ENCODE assay signal across 8 mouse cellular contexts in genomic region chr5:72647958-72648595, GRCm38 (mm10). TPM values are rescaled to one million over a fixed set of nuclear protein-coding genes. Genes with fewer than 3 reads are reported as not detected.
DNase-seq lines count a peak whose midpoint lies in the region; ATAC-seq and TF ChIP-seq lines count a peak whose summit lies in the region.

No protein-coding gene starts in this region.

- no peak for TF ChIP-seq POLR2A in liver, adult 2 months (IDR thresholded peaks at IDR 0.05; ENCODE audit: extremely low read depth, insufficient read depth, low read length)

- no peak overlapping the region; the same call in 1 of the 2 replicates for H3K27ac ChIP-seq in liver, adult 2 months (replicated peaks; ENCODE audit: insufficient read depth, low read depth, low read length)
- no peak overlapping the region for H3K27ac ChIP-seq in embryonic facial prominence, embryonic 13.5 days
- peak overlapping the region; percentile 91 for H3K27ac ChIP-seq in intestine, postnatal 0 days (ENCODE audit: low read depth, low read length)
- H3K27ac ChIP-seq in midbrain, embryonic 14.5 days (replicated peaks; ENCODE audit: low read depth, low read length), result no peak overlapping the region

- ATAC-seq in embryonic facial prominence, embryonic 13.5 days (ENCODE audit: insufficient number of reproducible peaks, insufficient read depth, low FRiP score, low TSS enrichment, low read depth), result no peak
- peak; percentile 37 for ATAC-seq in intestine, postnatal 0 days
- ATAC-seq in midbrain, embryonic 14.5 days (ENCODE audit: low FRiP score, low TSS enrichment), result 0 out of 2 replicates have a peak, but pooled peaks have one; percentile 43

- no peaks in the 10 kb centered on the region for H3K79me2 ChIP-seq in liver, adult 2 months (ENCODE audit: control insufficient read depth, insufficient read depth, low read length)

- peak overlapping the region; percentile 88 for H3K4me2 ChIP-seq in embryonic facial prominence, embryonic 13.5 days
- H3K4me2 ChIP-seq in intestine, postnatal 0 days (replicated peaks; ENCODE audit: low read depth), result peak overlapping the region; percentile 79
- peak overlapping the region; percentile 78 for H3K4me2 ChIP-seq in midbrain, embryonic 14.5 days (ENCODE audit: low read length)

- intact Hi-C loops in left cerebral cortex, postnatal 10 days (cut with DNase I), result no loop called here

- TF ChIP-seq CTCF in liver, adult 2 months (IDR thresholded peaks at IDR 0.05; ENCODE audit: low read depth, low read length), result no peak
- no peak for TF ChIP-seq CTCF in intestine, postnatal 0 days (IDR thresholded peaks at IDR 0.05; ENCODE audit: low read depth)

- peak overlapping the region; percentile 69 for H3K4me3 ChIP-seq in liver, adult 2 months (ENCODE audit: insufficient read depth, low read depth, low read length)
- H3K4me3 ChIP-seq in embryonic facial prominence, embryonic 13.5 days, result peak overlapping the region; percentile 52
- peak overlapping the region; percentile 60 for H3K4me3 ChIP-seq in intestine, postnatal 0 days (ENCODE audit: low read depth, low read length)
- H3K4me3 ChIP-seq in midbrain, embryonic 14.5 days (replicated peaks; ENCODE audit: low read depth, low read length), result peak overlapping the region; percentile 48

- peak overlapping the region; percentile 70 for H3K9ac ChIP-seq in liver, adult 2 months (ENCODE audit: low read depth, low read length)
- peak overlapping the region; percentile 59 for H3K9ac ChIP-seq in embryonic facial prominence, embryonic 13.5 days
- peak overlapping the region; percentile 60 for H3K9ac ChIP-seq in intestine, postnatal 0 days (ENCODE audit: low read depth, low read length)
- H3K9ac ChIP-seq in midbrain, embryonic 14.5 days (replicated peaks; ENCODE audit: low read length), result peak overlapping the region; percentile 37

- H3K4me1 ChIP-seq in liver, adult 2 months (ENCODE audit: control insufficient read depth, insufficient read depth, low read length), result peaks cover 12% of the 10 kb centered on the region
- peaks cover 7% of the 10 kb centered on the region for H3K4me1 ChIP-seq in embryonic facial prominence, embryonic 13.5 days
- no peaks in the 10 kb centered on the region; the same call in 1 of the 2 replicates for H3K4me1 ChIP-seq in intestine, postnatal 0 days (replicated peaks; ENCODE audit: control insufficient read depth, insufficient read depth, low read length)
- no peaks in the 10 kb centered on the region; the same call in 1 of the 2 replicates for H3K4me1 ChIP-seq in midbrain, embryonic 14.5 days (ENCODE audit: control insufficient read depth, insufficient read depth, low read length)

- WGBS in liver, adult 2 months, result 3% methylated on average over 18 of the region's 18 CpGs
- WGBS in embryonic facial prominence, embryonic 13.5 days, result 3% methylated on average over 18 of the region's 18 CpGs
- 4% methylated on average over 18 of the region's 18 CpGs for WGBS in intestine, postnatal 0 days
- 8% methylated on average over 18 of the region's 18 CpGs for WGBS in midbrain, embryonic 14.5 days

- DNase-seq in liver, adult 2 months (ENCODE audit: extremely low read depth, low read depth, low spot score), result peak; percentile 43
- no peak for DNase-seq in liver
- DNase-seq in midbrain, embryonic 14.5 days, result no peak
- DNase-seq in cerebellum, postnatal 25 days, result no peak
- no peak for DNase-seq in left cerebral cortex, postnatal 10 days (ENCODE audit: extremely low spot score in 1 of 2, low spot score in 2 of 2)
- DNase-seq in layer of hippocampus, adult 8-10 months (ENCODE audit: low spot score in 2 of 2), result no peak

- peaks cover 3% of the 10 kb centered on the region; the same call in 1 of the 2 replicates for H3K9me3 ChIP-seq in embryonic facial prominence, embryonic 13.5 days
- H3K9me3 ChIP-seq in intestine, postnatal 0 days (ENCODE audit: control insufficient read depth), result no peaks in the 10 kb centered on the region
- no peaks in the 10 kb centered on the region for H3K9me3 ChIP-seq in midbrain, embryonic 14.5 days (ENCODE audit: control insufficient read depth, low read length)

- no peaks in the 10 kb centered on the region for H3K36me3 ChIP-seq in liver, adult 2 months (ENCODE audit: control insufficient read depth, insufficient read depth, low read length)
- no peaks in the 10 kb centered on the region for H3K36me3 ChIP-seq in embryonic facial prominence, embryonic 13.5 days
- H3K36me3 ChIP-seq in intestine, postnatal 0 days (ENCODE audit: control insufficient read depth, insufficient read depth), result no peaks in the 10 kb centered on the region
- H3K36me3 ChIP-seq in midbrain, embryonic 14.5 days (ENCODE audit: control insufficient read depth, insufficient read depth, low read length), result no peaks in the 10 kb centered on the region

- H3K27me3 ChIP-seq in liver, adult 2 months (ENCODE audit: control insufficient read depth, insufficient read depth, low read length), result no peaks in the 10 kb centered on the region
- peaks cover 38% of the 10 kb centered on the region for H3K27me3 ChIP-seq in embryonic facial prominence, embryonic 13.5 days
- H3K27me3 ChIP-seq in intestine, postnatal 0 days (replicated peaks; ENCODE audit: control insufficient read depth, insufficient read depth, low read length), result no peaks in the 10 kb centered on the region
- H3K27me3 ChIP-seq in midbrain, embryonic 14.5 days (ENCODE audit: control insufficient read depth, insufficient read depth, low read length), result peaks cover 9% of the 10 kb centered on the region; the same call in 1 of the 2 replicates

RNA-seq across cellular contexts. Expression of gene Nipal1, which starts 0.5 kb away (rescaled TPM):
- 22.1 and 36.8 TPM in 2 replicates for total RNA-seq in liver, adult 2 months (2014; rRNA removed)
- 3.0 and 5.2 TPM in 2 replicates for polyA plus RNA-seq in liver, adult 2 months (2012; rRNA removed)
- 1.9 and 3.5 TPM in 2 replicates for polyA plus RNA-seq in embryonic facial prominence, embryonic 13.5 days (2015; fragmentation: Nextera tagmentation; extraction: Ambion mirVana)
- polyA plus RNA-seq in intestine, postnatal 0 days (2015; fragmentation: Nextera tagmentation; extraction: Ambion mirVana), result 40.0 and 42.0 TPM in 2 replicates
- polyA plus RNA-seq in midbrain, embryonic 14.5 days (2014; fragmentation: Nextera tagmentation; extraction: Ambion mirVana), result 0.19 and 1.6 TPM in 2 replicates
- not detected for total RNA-seq in left cerebral cortex, postnatal 10 days (2021)
- not detected for total RNA-seq in layer of hippocampus, adult 8-10 months (2022)

RNA-seq across cellular contexts. Expression of gene Cnga1, which starts 4.0 kb away (rescaled TPM):
- not detected in 2 replicates for total RNA-seq in liver, adult 2 months (2014; rRNA removed)
- polyA plus RNA-seq in liver, adult 2 months (2012; rRNA removed), result 0.04 TPM in 1 of 2 replicates, not detected in the other
- polyA plus RNA-seq in embryonic facial prominence, embryonic 13.5 days (2015; fragmentation: Nextera tagmentation; extraction: Ambion mirVana), result not detected in 2 replicates
- not detected in 2 replicates for polyA plus RNA-seq in intestine, postnatal 0 days (2015; fragmentation: Nextera tagmentation; extraction: Ambion mirVana)
- polyA plus RNA-seq in midbrain, embryonic 14.5 days (2014; fragmentation: Nextera tagmentation; extraction: Ambion mirVana), result 0.12 TPM in 1 of 2 replicates, not detected in the other
- not detected for total RNA-seq in left cerebral cortex, postnatal 10 days (2021)
- total RNA-seq in layer of hippocampus, adult 8-10 months (2022), result not detected
